Mouse (Mus musculus): Measurements from ENCODE around the gene Safb2.

Safb2 gene

DNA sequence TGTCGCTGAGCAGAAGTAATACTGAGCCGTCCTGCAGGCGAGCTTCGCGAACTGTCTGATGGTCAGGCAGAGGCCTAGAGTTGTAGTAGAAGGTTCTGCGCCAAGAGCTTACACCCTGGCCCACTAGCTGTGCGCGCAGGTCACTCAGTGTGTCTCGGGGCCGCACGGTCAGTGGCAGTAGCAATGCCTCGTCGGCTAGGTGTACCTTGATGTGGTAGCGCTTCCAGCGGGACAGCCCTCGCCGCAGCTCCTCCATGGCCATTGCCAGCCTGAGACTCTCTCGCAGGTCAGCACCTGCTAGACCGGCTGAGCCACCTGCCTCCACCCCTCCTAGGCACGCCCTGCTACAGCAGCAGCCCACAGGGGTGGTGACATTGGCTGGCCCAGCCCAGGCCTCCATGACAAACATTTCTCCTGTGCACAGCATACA, 30.2 kb downstream of the Safb2 start, which contains the start of gene Gm20219:
TSS of gene Gm20219 (minus strand) at position 266 of the 430 bp plus-strand sequence.
- DNase-seq: peak; percentile 9

- peak; percentile 72 for DNase-seq
Observed at GRCm38 (mm10) chr17:56552781-56553363, 31.5 kb downstream of the Safb2 start.

GRCm38 (mm10) chr17:56551841-56552581, 32.4 kb downstream of the Safb2 start:
- peak; percentile 16 for DNase-seq

DNA sequence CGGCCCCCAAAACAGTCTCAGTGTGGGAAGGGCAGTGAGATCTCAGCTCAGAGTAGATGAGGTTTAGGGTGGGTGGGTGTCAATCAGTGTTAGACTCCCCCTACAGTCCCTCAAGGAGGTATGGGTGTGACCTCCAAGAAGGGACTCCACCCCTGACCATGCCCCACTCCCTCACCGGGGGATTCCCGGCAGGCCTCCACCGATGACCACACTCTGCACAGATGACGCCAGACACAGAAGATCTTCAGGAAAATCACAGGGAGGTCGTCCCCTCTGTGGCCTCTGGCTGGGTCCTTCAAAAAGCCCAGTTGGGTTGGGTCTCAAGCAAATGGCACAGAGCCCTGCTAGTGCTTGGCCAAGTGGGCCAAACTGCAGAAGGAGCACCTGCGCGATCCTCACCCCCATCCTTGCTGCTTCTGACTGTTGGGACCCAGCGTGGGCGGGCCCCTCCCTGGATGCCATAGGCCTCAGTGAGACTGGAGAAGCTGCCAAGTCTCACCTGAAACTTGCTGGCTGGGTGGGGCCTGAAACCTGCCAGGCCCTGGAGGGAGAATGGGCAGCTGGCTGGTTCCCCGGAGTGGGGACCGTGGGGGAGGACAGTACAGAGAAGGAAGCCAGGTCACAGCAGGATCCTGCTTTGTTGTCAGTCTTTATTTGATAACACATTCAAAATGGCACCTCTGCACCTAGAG, 33.5 kb downstream of the Safb2 start:
- DNase-seq: peak; percentile 5

GRCm38 (mm10) chr17:56548605-56549105, 35.7 kb downstream of the Safb2 start:
- DNase-seq: no peak

DNA sequence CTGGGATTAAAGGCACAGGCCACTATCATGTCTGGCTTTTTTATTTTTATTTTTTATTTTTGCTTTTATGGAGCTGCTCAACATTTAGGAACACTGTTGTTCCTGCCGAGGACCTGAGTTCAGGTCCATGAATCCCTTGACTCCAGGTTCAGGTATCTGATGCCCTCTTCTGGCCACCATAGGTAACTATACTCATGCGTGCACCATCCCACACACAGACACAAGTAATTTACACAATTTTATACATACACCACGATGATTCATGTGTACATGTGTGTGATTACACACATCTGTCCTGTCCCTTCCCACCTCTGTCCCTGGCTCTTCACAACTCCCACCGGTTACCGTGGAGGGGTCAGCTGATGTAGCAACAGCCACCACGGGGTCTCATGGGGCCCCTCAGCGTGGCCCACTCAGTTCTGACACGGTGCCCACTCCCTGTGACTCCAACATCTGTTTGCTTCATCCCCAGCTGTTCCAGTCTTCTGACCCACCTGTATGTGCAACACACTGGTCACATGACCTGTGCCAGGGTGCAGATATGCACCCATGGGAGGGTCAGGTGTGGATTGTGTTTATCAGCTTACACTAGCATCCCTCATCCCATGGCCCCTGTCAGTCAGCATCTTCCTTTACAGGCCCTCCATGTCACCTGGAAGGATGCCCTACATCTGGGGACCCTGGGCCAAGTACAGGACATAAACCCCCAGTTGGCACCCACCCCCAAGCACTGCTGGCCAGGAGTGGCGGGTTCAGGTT, 36.4 kb downstream of the Safb2 start:
- DNase-seq: peak; percentile 2

- DNase-seq: no peak
Observed at GRCm38 (mm10) chr17:56547116-56547845, 37.1 kb downstream of the Safb2 start.

GRCm38 (mm10) chr17:56546576-56546975, 37.8 kb downstream of the Safb2 start:
- no peak for DNase-seq

GRCm38 (mm10) chr17:56545945-56546344, 38.4 kb downstream of the Safb2 start:
- no peak for DNase-seq

DNA sequence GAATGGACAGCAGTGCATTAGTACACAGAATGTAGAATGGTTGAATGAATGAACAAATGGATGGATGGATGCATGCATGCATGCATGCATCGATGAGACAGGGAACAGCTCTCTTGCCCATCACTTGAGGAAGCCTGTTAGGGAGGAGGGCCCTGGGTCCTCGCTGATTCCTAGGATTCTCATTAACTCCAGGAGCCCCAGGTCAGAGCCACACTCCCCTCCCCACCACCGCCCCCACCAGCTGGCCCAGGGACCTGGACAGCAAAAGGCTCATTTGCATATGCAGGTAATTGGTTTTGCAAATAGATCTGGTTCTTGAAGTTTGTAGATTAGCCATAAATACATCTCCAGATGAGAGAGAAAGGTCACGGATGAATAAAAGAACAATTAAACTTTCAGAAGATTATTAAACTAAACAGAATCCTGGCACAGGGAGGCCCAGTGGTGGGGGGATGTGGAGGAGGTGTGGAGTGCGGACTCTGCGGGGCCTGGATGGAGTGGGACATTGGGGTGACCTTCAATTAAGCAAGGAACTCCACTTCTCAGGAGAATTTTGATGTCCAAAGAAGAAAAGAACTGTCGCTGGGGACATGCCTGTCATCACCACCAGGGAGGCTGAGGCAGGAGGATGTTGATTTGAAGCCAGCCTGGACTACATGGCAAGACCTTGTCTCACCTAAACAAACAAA, 39.5 kb downstream of the Safb2 start:
- no peak for DNase-seq

- DNase-seq: no peak
Observed at GRCm38 (mm10) chr17:56543684-56544224, 40.6 kb downstream of the Safb2 start.

DNA sequence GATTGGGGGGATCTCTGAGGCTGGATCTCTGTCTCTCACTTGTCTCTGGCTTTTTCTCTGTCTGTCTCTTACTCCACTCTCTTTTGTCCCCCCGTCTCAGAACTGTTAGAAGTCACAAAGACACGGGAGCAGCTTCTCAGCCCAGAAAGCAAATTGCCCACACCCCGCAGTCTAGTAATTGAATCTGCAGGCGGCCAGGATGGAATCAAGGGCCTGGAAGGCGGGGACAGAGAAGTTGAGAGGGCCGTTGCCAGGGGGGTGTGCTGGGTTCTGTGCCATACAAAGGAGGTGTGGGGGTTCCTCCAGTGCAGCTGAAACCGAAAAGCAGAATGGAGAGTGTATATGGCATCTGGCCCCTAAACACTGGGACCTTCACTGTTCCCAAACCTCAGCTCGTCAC, 41.6 kb downstream of the Safb2 start:
- DNase-seq: no peak

GRCm38 (mm10) chr17:56540562-56540975, 43.8 kb downstream of the Safb2 start:
- DNase-seq: no peak

DNA sequence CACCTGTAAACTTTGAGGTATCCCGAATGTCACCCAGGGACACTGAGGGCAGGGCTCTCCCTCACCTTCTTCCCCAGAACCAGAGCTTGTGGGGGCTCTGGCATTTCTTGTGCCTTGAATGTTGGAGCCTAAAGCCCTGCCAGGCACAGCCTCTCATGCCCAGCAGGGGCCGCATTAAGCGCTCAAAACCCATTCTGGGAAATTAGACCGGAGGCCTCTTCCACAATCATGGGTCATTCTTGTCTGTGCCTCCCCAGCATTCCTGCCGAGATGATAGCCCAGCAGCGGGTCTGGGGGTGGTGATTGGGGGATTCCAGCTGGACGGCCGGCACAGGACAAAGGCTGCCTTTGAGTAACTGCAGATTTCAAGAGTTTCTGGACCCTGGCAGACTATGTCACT, 46.5 kb downstream of the Safb2 start:
- DNase-seq: no peak

DNA sequence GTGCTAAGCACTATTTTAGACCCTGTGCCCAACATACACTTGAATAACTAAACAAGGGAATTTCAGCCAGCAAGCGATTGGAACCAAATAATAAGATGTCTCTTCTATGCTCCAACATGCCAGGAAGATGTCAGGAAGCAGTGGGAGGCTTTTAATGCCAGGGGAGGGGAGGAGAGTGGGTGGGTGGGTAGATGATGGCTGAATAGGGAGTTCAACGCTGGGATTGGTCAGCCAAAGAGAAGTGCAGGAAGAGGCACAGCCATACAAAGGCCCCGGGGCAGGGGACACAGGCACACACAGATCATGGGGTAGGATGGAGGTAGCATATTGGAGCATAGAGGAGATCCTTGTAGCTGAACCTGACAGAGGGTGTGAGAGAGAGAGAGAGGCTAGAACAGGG, 47.5 kb downstream of the Safb2 start:
- DNase-seq: no peak

DNA sequence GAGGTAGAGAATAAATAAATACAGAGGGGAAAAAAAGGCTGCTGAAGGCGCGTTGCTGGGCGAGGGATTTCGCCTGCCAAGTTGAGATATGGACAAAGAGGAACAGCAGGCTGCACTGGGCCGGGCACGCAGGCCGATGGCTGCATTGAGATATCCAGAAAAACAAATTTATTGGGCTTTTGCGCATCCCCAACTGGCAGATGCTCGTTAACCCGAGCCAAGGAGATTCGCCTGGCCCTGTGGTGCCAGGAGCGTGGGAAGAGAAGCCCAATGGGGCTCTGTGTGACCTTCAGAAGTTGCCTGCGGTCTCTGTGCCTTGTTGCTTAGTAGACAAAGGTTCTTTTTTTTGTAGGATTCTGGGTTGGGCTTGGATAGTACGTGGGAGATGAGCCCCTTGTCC, 48.2 kb downstream of the Safb2 start:
- DNase-seq: no peak

- DNase-seq: no peak
Observed at GRCm38 (mm10) chr17:56524943-56525342, 59.4 kb downstream of the Safb2 start.

DNA sequence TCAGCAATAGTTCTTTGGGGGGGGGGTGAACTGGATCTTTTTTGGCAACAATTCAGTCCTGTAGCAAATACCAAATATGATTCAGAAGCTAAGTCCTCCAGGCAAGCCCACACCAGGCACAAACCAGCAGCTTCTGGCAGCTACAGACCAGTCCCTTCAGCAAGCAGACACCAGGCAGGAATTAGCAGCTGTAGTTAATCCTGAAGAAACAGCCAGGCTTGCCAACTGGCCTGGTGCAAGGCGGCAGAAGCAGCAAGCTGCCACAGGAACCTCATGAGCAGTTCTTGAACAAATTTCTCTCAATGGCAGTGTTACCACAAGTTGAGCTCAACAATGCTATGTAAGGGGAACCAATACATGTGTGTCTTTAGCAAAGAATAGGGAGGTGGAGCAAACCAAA, 61.6 kb downstream of the Safb2 start:
- DNase-seq: no peak

- no peak for DNase-seq
Observed at GRCm38 (mm10) chr17:56515690-56516410, 68.5 kb downstream of the Safb2 start.

DNA sequence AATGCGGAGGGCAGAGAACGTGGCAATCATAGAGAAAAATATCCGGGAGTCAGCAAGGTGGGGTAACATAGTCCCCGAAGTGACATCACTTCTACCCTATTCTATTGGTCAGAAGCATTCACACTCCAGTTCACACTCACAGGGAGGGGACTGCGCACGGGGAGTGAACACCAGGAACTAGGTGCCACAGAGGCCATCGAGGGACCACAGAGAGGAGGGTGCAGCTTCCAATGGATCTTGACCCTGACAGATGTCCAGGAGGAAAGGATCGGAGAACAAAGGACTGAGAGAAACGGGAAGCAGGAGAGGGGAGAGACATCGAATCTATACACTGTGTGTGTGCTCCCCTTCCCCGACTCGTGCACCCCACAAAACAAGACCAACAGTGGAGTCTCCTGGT, 69.5 kb downstream of the Safb2 start:
- DNase-seq: no peak

DNA sequence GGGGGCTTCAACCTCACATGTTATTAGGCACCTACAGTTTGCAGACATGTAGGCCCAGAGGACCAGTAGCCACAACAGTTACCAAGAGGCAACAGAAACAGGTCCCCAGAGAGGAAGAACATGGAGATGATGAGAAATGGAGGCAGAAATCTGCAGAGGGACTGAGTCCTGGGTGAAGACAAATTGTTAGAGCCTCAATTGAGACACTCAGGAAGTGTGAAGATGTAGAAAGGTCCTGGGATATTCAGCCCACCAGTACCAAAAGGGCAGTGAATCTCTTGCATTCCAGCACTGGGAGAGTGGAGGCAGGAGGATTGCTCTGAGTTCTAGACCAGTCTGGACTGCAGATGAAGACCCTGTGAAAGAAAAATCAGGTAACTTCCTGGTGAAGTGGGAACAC, 70.1 kb downstream of the Safb2 start:
- no peak for DNase-seq

All from right cerebral cortex, postnatal 14 days (tissue).